Mouse (Mus musculus): Measurements from ENCODE around the gene Exoc1. TPM values are rescaled to one million over a fixed set of nuclear protein-coding genes. Genes with fewer than 3 reads are reported as not detected.

Gene Exoc1
- total RNA-seq (2021): 10 to 100 TPM; 13.1 to 14.0 TPM

GRCm38 (mm10) chr5:76529040-76529703 is at the start of gene Exoc1:
Gene Exoc1 (plus strand): TSS chr5:76529311.
- intact Hi-C loops (cut with DNase I): loop anchor here (10.0 kb wide), 1 partner anchor 384 kb away; the partner anchor contains the start of gene Srd5a3
- DNase-seq (ENCODE audit: low spot score): peak; percentile 86

- intact Hi-C loops (cut with DNase I): no loop called here
- DNase-seq (ENCODE audit: low spot score): no peak
Observed at GRCm38 (mm10) chr5:76483811-76484210, 45.3 kb upstream of the Exoc1 start, which contains the start of gene Gm7271. Gene Gm7271 (plus strand): TSS chr5:76484040.

- intact Hi-C loops (cut with DNase I): no loop called here
- DNase-seq (ENCODE audit: low spot score): no peak
Observed at GRCm38 (mm10) chr5:76495126-76495525, 34.0 kb upstream of the Exoc1 start.

GRCm38 (mm10) chr5:76522446-76522845 is 6.7 kb upstream of the Exoc1 start:
- no peak for DNase-seq (ENCODE audit: low spot score)
- intact Hi-C loops (cut with DNase I): loop anchor here (10.0 kb wide), 1 partner anchor 378 kb away; the partner anchor contains the start of gene Srd5a3

GRCm38 (mm10) chr5:76524623-76525022 is 4.5 kb upstream of the Exoc1 start:
- DNase-seq (ENCODE audit: low spot score): no peak
- intact Hi-C loops (cut with DNase I): loop anchor here (10.0 kb wide), 1 partner anchor 380 kb away; the partner anchor contains the start of gene Srd5a3

GRCm38 (mm10) chr5:76525066-76525465 is 4.0 kb upstream of the Exoc1 start:
- DNase-seq (ENCODE audit: low spot score): no peak
- intact Hi-C loops (cut with DNase I): loop anchor here (10.0 kb wide), 1 partner anchor 380 kb away; the partner anchor contains the start of gene Srd5a3

GRCm38 (mm10) chr5:76525829-76526228 is 3.3 kb upstream of the Exoc1 start:
- intact Hi-C loops (cut with DNase I): loop anchor here (10.0 kb wide), 1 partner anchor 381 kb away; the partner anchor contains the start of gene Srd5a3
- no peak for DNase-seq (ENCODE audit: low spot score)

- intact Hi-C loops (cut with DNase I): loop anchor here (5.0 to 10.0 kb wide), 2 partner anchors 227 to 385 kb away; partner anchors contain the start of genes Clock and Srd5a3
- no peak for DNase-seq (ENCODE audit: low spot score)
Observed at GRCm38 (mm10) chr5:76529704-76530066, 574 bp downstream of the Exoc1 start.

- peak; percentile 34 for DNase-seq (ENCODE audit: low spot score)
- intact Hi-C loops (cut with DNase I): loop anchor here (5.0 kb wide), 1 partner anchor 231 kb away; the partner anchor contains the start of gene Clock
Observed at GRCm38 (mm10) chr5:76533186-76533585, 4.1 kb downstream of the Exoc1 start.

GRCm38 (mm10) chr5:76536231-76536630 is 7.1 kb downstream of the Exoc1 start:
- no peak for DNase-seq (ENCODE audit: low spot score)
- intact Hi-C loops (cut with DNase I): no loop called here

GRCm38 (mm10) chr5:76537578-76537977 is 8.5 kb downstream of the Exoc1 start:
- intact Hi-C loops (cut with DNase I): no loop called here
- DNase-seq (ENCODE audit: low spot score): no peak

GRCm38 (mm10) chr5:76540181-76540580 is 11.1 kb downstream of the Exoc1 start:
- intact Hi-C loops (cut with DNase I): loop anchor here (5.0 kb wide), 1 partner anchor 678 kb away; no protein-coding TSS in a partner anchor
- peak; percentile 13 for DNase-seq (ENCODE audit: low spot score)

GRCm38 (mm10) chr5:76540842-76541241 is 11.7 kb downstream of the Exoc1 start:
- no peak for DNase-seq (ENCODE audit: low spot score)
- intact Hi-C loops (cut with DNase I): loop anchor here (5.0 kb wide), 1 partner anchor 679 kb away; no protein-coding TSS in a partner anchor

- intact Hi-C loops (cut with DNase I): loop anchor here (5.0 kb wide), 1 partner anchor 681 kb away; no protein-coding TSS in a partner anchor
- DNase-seq (ENCODE audit: low spot score): no peak
Observed at GRCm38 (mm10) chr5:76543200-76543599, 14.1 kb downstream of the Exoc1 start.

GRCm38 (mm10) chr5:76550426-76550825 is 21.3 kb downstream of the Exoc1 start:
- intact Hi-C loops (cut with DNase I): no loop called here
- no peak for DNase-seq (ENCODE audit: low spot score)

GRCm38 (mm10) chr5:76565321-76565720 is 36.2 kb downstream of the Exoc1 start:
- intact Hi-C loops (cut with DNase I): no loop called here

GRCm38 (mm10) chr5:76574251-76574650 is 45.1 kb downstream of the Exoc1 start:
- intact Hi-C loops (cut with DNase I): no loop called here
- DNase-seq (ENCODE audit: low spot score): no peak

More at GRCm38 (mm10) chr5:76565321-76565720, 36.2 kb downstream of the Exoc1 start:
- DNase-seq (ENCODE audit: low spot score): no peak

GRCm38 (mm10) chr5:76577026-76577425 is 47.9 kb downstream of the Exoc1 start:
- DNase-seq (ENCODE audit: low spot score): no peak
- intact Hi-C loops (cut with DNase I): no loop called here

GRCm38 (mm10) chr5:76585378-76585777 is 56.3 kb downstream of the Exoc1 start:
- intact Hi-C loops (cut with DNase I): no loop called here

GRCm38 (mm10) chr5:76588551-76589283 is 59.6 kb downstream of the Exoc1 start, which contains the start of gene Cep135:
Gene Cep135 (plus strand): TSS chr5:76588698.
- DNase-seq (ENCODE audit: low spot score): peak; percentile 73

More at GRCm38 (mm10) chr5:76585378-76585777, 56.3 kb downstream of the Exoc1 start:
- no peak for DNase-seq (ENCODE audit: low spot score)

More at GRCm38 (mm10) chr5:76588551-76589283, 59.6 kb downstream of the Exoc1 start, which contains the start of gene Cep135:
- intact Hi-C loops (cut with DNase I): loop anchor here (2.0 kb wide), 2 partner anchors 254 to 286 kb away; no protein-coding TSS in a partner anchor
